Mouse (Mus musculus): ENCODE data around the gene Nkapd1.
"Not testable (repeated sequence)": the region's sequence is repeated elsewhere in the genome, so short reads cannot be mapped to it uniquely, and the experiment has no call there.

Nkapd1 gene

GRCm38 (mm10) chr9:50616766-50617603 is at the start of gene Nkapd1, which contains the start of gene Pih1d2:
Nkapd1 (minus strand) TSS chr9:50617464.
Pih1d2 (plus strand) TSS chr9:50617321.
- peak; percentile 86 for DNase-seq

GRCm38 (mm10) chr9:50666442-50666841 is 49.2 kb upstream of the Nkapd1 start:
- DNase-seq = no peak

- DNase-seq = no peak
Observed at GRCm38 (mm10) chr9:50664826-50665225, 47.6 kb upstream of the Nkapd1 start.

GRCm38 (mm10) chr9:50660431-50660830 is 43.2 kb upstream of the Nkapd1 start:
- no peak for DNase-seq

GRCm38 (mm10) chr9:50659392-50660217 is 42.3 kb upstream of the Nkapd1 start, which contains the start of gene Dlat:
Dlat (minus strand) TSS chr9:50659780.
- peak; percentile 90 for DNase-seq

GRCm38 (mm10) chr9:50658941-50659388 is 41.7 kb upstream of the Nkapd1 start:
- DNase-seq = no peak

- no peak for DNase-seq
Observed at GRCm38 (mm10) chr9:50658391-50658790, 41.1 kb upstream of the Nkapd1 start.

- DNase-seq = no peak
Observed at GRCm38 (mm10) chr9:50650503-50650902, 33.2 kb upstream of the Nkapd1 start.

GRCm38 (mm10) chr9:50646826-50647370 is 29.6 kb upstream of the Nkapd1 start:
- DNase-seq = no peak

- DNase-seq = no peak
Observed at GRCm38 (mm10) chr9:50634270-50634669, 17.0 kb upstream of the Nkapd1 start.

- DNase-seq = no peak
Observed at GRCm38 (mm10) chr9:50633059-50633458, 15.8 kb upstream of the Nkapd1 start.

GRCm38 (mm10) chr9:50632016-50632688 is 14.9 kb upstream of the Nkapd1 start:
- DNase-seq = no peak

GRCm38 (mm10) chr9:50630903-50631302 is 13.6 kb upstream of the Nkapd1 start:
- not testable (repeated sequence) for DNase-seq

- DNase-seq = no peak
Observed at GRCm38 (mm10) chr9:50617794-50618330, 598 bp upstream of the Nkapd1 start.

GRCm38 (mm10) chr9:50616161-50616560 is 1.1 kb downstream of the Nkapd1 start:
- no peak for DNase-seq

- no peak for DNase-seq
Observed at GRCm38 (mm10) chr9:50612115-50612514, 5.1 kb downstream of the Nkapd1 start.

GRCm38 (mm10) chr9:50604338-50604737 is 12.9 kb downstream of the Nkapd1 start:
- DNase-seq = no peak

- DNase-seq = no peak
Observed at GRCm38 (mm10) chr9:50603998-50604324, 13.3 kb downstream of the Nkapd1 start.

GRCm38 (mm10) chr9:50603189-50603997 is 13.9 kb downstream of the Nkapd1 start, which contains the start of the genes Sdhd and Timm8b:
Sdhd (minus strand) TSS chr9:50603812.
Timm8b (plus strand) TSS chr9:50603910.
- DNase-seq = peak; percentile 92

GRCm38 (mm10) chr9:50602055-50602845 is 15.0 kb downstream of the Nkapd1 start:
- no peak for DNase-seq

GRCm38 (mm10) chr9:50601536-50601935 is 15.7 kb downstream of the Nkapd1 start:
- no peak for DNase-seq

Data from cerebellum, adult 11 months (tissue).